Mouse (Mus musculus): ENCODE results near the gene Yeats2. TPM values are rescaled to one million over a fixed set of nuclear protein-coding genes. Genes with fewer than 3 reads are reported as not detected.

Gene Yeats2
- polyA plus RNA-seq, 1 experiment: 9.6 TPM

DNA sequence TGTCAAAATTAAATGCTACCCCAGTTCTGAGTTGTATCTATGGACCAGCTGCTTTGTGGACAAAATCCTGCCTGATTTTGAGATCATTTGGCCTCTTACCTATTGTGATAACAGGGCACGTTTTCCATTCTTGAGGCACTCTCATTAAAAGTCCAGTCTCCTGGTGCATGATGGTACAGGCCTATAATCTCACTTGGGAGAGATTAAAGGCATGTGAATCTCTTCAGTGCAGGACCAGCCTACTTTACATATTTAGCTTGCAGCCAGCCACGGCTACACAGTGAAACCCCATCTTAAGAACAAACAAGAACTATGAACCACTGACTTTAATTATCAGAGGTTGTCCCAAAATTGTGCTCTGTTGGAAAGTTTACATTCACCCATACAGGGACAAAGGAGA, 10.5 kb upstream of the Yeats2 start:
- TF ChIP-seq USF1 (IDR thresholded peaks at IDR 0.05; ENCODE audit: low read depth): no peak
- Histone ChIP-seq H3K4me3 (ENCODE audit: insufficient read depth, poor library complexity, severe bottlenecking) (no peak overlapping the region), H3K79me2 (ENCODE audit: control insufficient read depth, insufficient read depth) (no peaks in the 10 kb centered on the region), H3K36me3 (ENCODE audit: control insufficient read depth, insufficient read depth) (no peaks in the 10 kb centered on the region), H3K27me3 (ENCODE audit: control insufficient read depth, insufficient read depth, insufficient read length) (no peaks in the 10 kb centered on the region), H3ac (ENCODE audit: control insufficient read depth, insufficient read length, low read depth) (no peak overlapping the region), H3K79me3 (ENCODE audit: low read depth) (no peaks in the 10 kb centered on the region)

DNA sequence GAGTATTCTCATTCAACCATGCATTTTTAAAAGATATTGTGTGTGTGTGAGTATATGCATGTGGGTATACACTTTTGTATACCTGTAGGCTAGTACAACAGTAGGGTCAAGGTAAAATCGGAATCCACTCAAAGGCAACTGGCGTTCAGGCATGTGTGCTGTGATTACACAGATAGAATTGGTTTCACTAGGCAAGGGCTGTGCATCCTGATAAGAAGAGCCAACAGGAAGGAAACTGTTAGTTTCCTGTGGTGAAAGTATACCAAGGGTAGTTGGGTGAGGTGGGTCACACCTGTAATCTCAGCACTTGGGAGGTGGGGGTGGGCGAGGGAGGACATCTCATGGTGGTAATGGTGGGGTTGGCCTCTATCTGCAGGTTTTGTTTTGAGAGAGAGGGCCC, 3.7 kb downstream of the Yeats2 start:
- no peaks in the 10 kb centered on the region for H3K36me3 ChIP-seq (ENCODE audit: control insufficient read depth, insufficient read depth)
- no peak for TF ChIP-seq USF1 (IDR thresholded peaks at IDR 0.05; ENCODE audit: low read depth)
- TF ChIP-seq MAX (IDR thresholded peaks at IDR 0.05): no peak
- no peak for TF ChIP-seq CEBPB (IDR thresholded peaks at IDR 0.05; ENCODE audit: low read depth)
- TF ChIP-seq FOSL1 (IDR thresholded peaks at IDR 0.05; ENCODE audit: insufficient read depth, low read length, poor library complexity, severe bottlenecking): no peak
- no peak for TF ChIP-seq MYOD1 (IDR thresholded peaks at IDR 0.05; ENCODE audit: control insufficient read depth, insufficient read length, low read depth)
- TF ChIP-seq CTCF (IDR thresholded peaks at IDR 0.05; ENCODE audit: control insufficient read depth, insufficient read depth, insufficient read length): no peak
- TF ChIP-seq MYOG (IDR thresholded peaks at IDR 0.05; ENCODE audit: control insufficient read depth, extremely low read depth, insufficient read length): no peak
- H3K4me3 ChIP-seq (ENCODE audit: insufficient read depth, poor library complexity, severe bottlenecking): no peak overlapping the region
- H3K79me3 ChIP-seq (ENCODE audit: low read depth): peaks cover 80% of the 10 kb centered on the region
- peaks cover 85% of the 10 kb centered on the region for H3K79me2 ChIP-seq (ENCODE audit: control insufficient read depth, insufficient read depth)
- H3ac ChIP-seq (ENCODE audit: control insufficient read depth, insufficient read length, low read depth): no peak overlapping the region
- no peaks in the 10 kb centered on the region for H3K27me3 ChIP-seq (ENCODE audit: control insufficient read depth, insufficient read depth, insufficient read length)

DNA sequence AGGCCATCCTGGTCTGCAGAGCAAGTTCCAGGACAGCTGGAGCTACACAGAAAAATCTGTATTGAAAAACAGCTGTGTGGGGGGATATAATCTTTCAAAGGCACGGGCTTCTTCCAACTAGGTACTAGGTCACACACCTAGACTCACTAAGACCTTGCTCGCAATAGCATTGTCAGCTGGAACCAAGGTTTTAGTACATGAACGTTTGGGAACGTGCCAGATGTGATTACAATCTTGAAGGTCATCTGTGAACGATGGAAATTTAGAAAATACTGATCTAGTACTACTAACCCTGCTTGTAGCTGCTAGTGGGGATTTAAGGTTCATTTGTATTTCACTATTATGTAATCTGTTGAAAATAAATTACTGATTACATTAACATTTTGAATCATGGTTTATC, 11.1 kb downstream of the Yeats2 start:
- H3K27me3 ChIP-seq (ENCODE audit: control insufficient read depth, insufficient read depth, insufficient read length): no peaks in the 10 kb centered on the region
- H3K79me3 ChIP-seq (ENCODE audit: low read depth): peaks cover 40% of the 10 kb centered on the region
- TF ChIP-seq USF1 (IDR thresholded peaks at IDR 0.05; ENCODE audit: low read depth): no peak
- no peak overlapping the region for H3K4me3 ChIP-seq (ENCODE audit: insufficient read depth, poor library complexity, severe bottlenecking)
- peaks cover 59% of the 10 kb centered on the region for H3K79me2 ChIP-seq (ENCODE audit: control insufficient read depth, insufficient read depth)
- peaks cover 40% of the 10 kb centered on the region for H3K36me3 ChIP-seq (ENCODE audit: control insufficient read depth, insufficient read depth)
- H3ac ChIP-seq (ENCODE audit: control insufficient read depth, insufficient read length, low read depth): no peak overlapping the region

DNA sequence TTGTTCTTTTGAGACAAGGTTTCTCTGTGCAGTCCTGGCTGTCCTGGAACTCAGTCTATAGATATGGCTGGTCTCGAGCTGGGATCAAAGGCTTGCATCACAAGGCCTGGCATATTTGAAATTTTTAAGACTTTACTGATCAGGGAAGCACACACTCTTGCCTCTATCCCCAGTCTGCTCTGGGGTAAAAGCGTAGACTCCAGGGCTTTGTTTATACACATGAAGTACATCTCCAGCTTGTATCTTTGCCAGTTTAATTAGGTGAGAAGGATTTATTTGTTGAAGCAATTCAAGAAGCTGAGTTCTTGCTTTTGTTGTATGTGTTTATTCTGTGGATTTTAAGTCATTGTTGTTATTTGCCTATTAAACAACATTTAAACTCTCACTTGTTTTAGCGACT, 12.9 kb downstream of the Yeats2 start:
- Histone ChIP-seq H3K4me3 (ENCODE audit: insufficient read depth, poor library complexity, severe bottlenecking) (no peak overlapping the region), H3K36me3 (ENCODE audit: control insufficient read depth, insufficient read depth) (peaks cover 49% of the 10 kb centered on the region), H3K79me2 (ENCODE audit: control insufficient read depth, insufficient read depth) (peaks cover 41% of the 10 kb centered on the region), H3ac (ENCODE audit: control insufficient read depth, insufficient read length, low read depth) (no peak overlapping the region), H3K27me3 (ENCODE audit: control insufficient read depth, insufficient read depth, insufficient read length) (no peaks in the 10 kb centered on the region), H3K79me3 (ENCODE audit: low read depth) (peaks cover 22% of the 10 kb centered on the region)
- TF ChIP-seq MYOG (IDR thresholded peaks at IDR 0.05; ENCODE audit: control insufficient read depth, extremely low read depth, insufficient read length) (no peak), MYOD1 (IDR thresholded peaks at IDR 0.05; ENCODE audit: control insufficient read depth, insufficient read length, low read depth) (no peak), USF1 (IDR thresholded peaks at IDR 0.05; ENCODE audit: low read depth) (no peak)

DNA sequence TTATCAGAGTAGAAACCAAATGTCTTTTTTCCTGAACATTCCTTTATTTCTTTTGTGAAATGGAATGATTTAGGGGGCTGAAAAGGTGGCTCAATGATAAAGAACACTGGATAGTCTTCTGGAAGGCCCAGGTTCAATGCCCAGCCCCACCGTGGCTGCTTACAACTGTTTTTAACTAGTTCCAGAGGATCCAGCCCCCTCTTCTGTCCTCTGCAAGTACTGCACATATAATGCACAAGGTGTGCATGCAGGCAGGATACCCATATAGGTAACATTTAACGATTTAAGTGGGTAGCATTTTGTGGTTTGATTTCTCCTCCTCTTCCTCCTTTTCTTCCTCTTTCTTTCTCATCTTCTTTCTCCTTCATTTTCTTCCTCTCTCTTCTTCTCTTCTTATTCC, 19.3 kb downstream of the Yeats2 start:
- Histone ChIP-seq H3K79me2 (ENCODE audit: control insufficient read depth, insufficient read depth) (no peaks in the 10 kb centered on the region), H3K79me3 (ENCODE audit: low read depth) (no peaks in the 10 kb centered on the region), H3K27me3 (ENCODE audit: control insufficient read depth, insufficient read depth, insufficient read length) (no peaks in the 10 kb centered on the region), H3K36me3 (ENCODE audit: control insufficient read depth, insufficient read depth) (peaks cover 79% of the 10 kb centered on the region), H3K4me3 (ENCODE audit: insufficient read depth, poor library complexity, severe bottlenecking) (no peak overlapping the region), H3ac (ENCODE audit: control insufficient read depth, insufficient read length, low read depth) (no peak overlapping the region)
- TF ChIP-seq MYOD1 (IDR thresholded peaks at IDR 0.05; ENCODE audit: control insufficient read depth, insufficient read length, low read depth) (no peak), MAX (IDR thresholded peaks at IDR 0.05) (no peak), CTCF (IDR thresholded peaks at IDR 0.05; ENCODE audit: control insufficient read depth, insufficient read depth, insufficient read length) (no peak), MYOG (IDR thresholded peaks at IDR 0.05; ENCODE audit: control insufficient read depth, extremely low read depth, insufficient read length) (no peak), USF1 (IDR thresholded peaks at IDR 0.05; ENCODE audit: low read depth) (no peak), CEBPB (IDR thresholded peaks at IDR 0.05; ENCODE audit: low read depth) (no peak), FOSL1 (IDR thresholded peaks at IDR 0.05; ENCODE audit: insufficient read depth, low read length, poor library complexity, severe bottlenecking) (no peak)

DNA sequence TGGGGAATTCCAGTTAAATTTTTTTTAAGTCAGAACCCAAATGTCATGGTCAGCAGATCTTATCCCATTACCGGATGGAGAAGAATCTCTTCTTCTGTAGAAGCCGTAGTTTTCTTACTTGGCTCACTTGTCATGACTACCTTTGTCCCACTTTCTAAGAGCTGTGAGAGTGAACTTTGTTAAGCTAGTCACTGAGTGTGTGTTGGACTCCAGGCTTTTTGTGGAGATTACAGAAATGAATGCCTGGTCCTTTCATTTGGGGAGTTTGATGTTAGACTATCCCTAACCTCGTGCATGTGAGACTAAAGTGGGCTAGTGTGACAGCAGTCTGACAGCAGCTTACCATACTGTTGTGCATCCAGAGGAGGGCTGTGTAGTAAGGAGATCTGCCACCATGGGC, 28.2 kb downstream of the Yeats2 start:
- no peak overlapping the region for H3K4me3 ChIP-seq (ENCODE audit: insufficient read depth, poor library complexity, severe bottlenecking)
- peaks cover 2% of the 10 kb centered on the region for H3K79me3 ChIP-seq (ENCODE audit: low read depth)
- H3K27me3 ChIP-seq (ENCODE audit: control insufficient read depth, insufficient read depth, insufficient read length): no peaks in the 10 kb centered on the region
- no peaks in the 10 kb centered on the region for H3K79me2 ChIP-seq (ENCODE audit: control insufficient read depth, insufficient read depth)
- H3ac ChIP-seq (ENCODE audit: control insufficient read depth, insufficient read length, low read depth): no peak overlapping the region
- H3K36me3 ChIP-seq (ENCODE audit: control insufficient read depth, insufficient read depth): peaks cover 76% of the 10 kb centered on the region
- TF ChIP-seq FOSL1 (IDR thresholded peaks at IDR 0.05; ENCODE audit: insufficient read depth, low read length, poor library complexity, severe bottlenecking) (no peak), CEBPB (IDR thresholded peaks at IDR 0.05; ENCODE audit: low read depth) (no peak), MYOG (IDR thresholded peaks at IDR 0.05; ENCODE audit: control insufficient read depth, extremely low read depth, insufficient read length) (no peak), MYOD1 (IDR thresholded peaks at IDR 0.05; ENCODE audit: control insufficient read depth, insufficient read length, low read depth) (no peak), CTCF (IDR thresholded peaks at IDR 0.05; ENCODE audit: control insufficient read depth, insufficient read depth, insufficient read length) (no peak), MAX (IDR thresholded peaks at IDR 0.05) (no peak), USF1 (IDR thresholded peaks at IDR 0.05; ENCODE audit: low read depth) (no peak)
